Mouse (Mus musculus) liver, embryonic 14.5 days (tissue): Measurements from ENCODE around the gene Rbbp7. TPM values are rescaled to one million over a fixed set of nuclear protein-coding genes. Genes with fewer than 3 reads are reported as not detected.
A peak's percentile ranks its signal among the peaks of the same experiment; 100 is the strongest.
"Not testable (repeated sequence)": the region's sequence is repeated elsewhere in the genome, so short reads cannot be mapped to it uniquely, and the experiment has no call there.

ENCODE experiments used
- ATAC-seq: fragments of 200-750 bp; cut with Nextera tagmentation; 2 replicates; pipeline ENCODE4 v1.8.0; 2017; ENCODE audit warnings: moderate number of reproducible peaks, mild to moderate bottlenecking, moderate library complexity; ENCODE audit not compliant: insufficient read depth
- DNase-seq, 3 experiments: peaks; one replicate each; pipeline ENCODE4 v3.0.0-alpha.2; 2012 to 2013; ENCODE audit warnings: low read depth in 3 of 3, low spot score in 3 of 3
- H3K27ac ChIP-seq: fragments of 300-500 bp; sonication (generic); 2 replicates; pipeline ENCODE4 v1.5.1; 2014; ENCODE audit warnings: moderate library complexity, mild to moderate bottlenecking, control low read depth, inconsistent platforms
- H3K27me3 ChIP-seq: fragments of 300-500 bp; sonication (generic); 2 replicates; pipeline ENCODE4 v1.6.1; 2014; ENCODE audit warnings: mild to moderate bottlenecking, low read length, moderate library complexity; ENCODE audit not compliant: control insufficient read depth, insufficient read depth
- H3K36me3 ChIP-seq: fragments of 300-500 bp; sonication (generic); replicated peaks from 2 replicates; pipeline ENCODE4 v1.6.1; 2014; ENCODE audit warnings: low read depth; ENCODE audit not compliant: control insufficient read depth, insufficient read depth
- H3K4me1 ChIP-seq, 2 experiments: fragments of 200-500 bp in 1 of 2; fragments of 300-500 bp in 1 of 2; sonication (generic) in 1 of 2; replicated peaks; 2 replicates each; pipeline ENCODE4 v1.6.1; 2012 to 2014; ENCODE audit warnings: antibody characterized with exemption in 1 of 2, inconsistent platforms in 1 of 2, low read length in 1 of 2; ENCODE audit not compliant: control insufficient read depth in 2 of 2, insufficient read depth in 2 of 2
- H3K4me2 ChIP-seq: fragments of 300-500 bp; sonication (generic); 2 replicates; pipeline ENCODE4 v1.6.1; 2014; ENCODE audit warnings: low read depth, mild to moderate bottlenecking, control low read depth, moderate library complexity
- H3K4me3 ChIP-seq, 2 experiments: fragments of 200-500 bp in 1 of 2; fragments of 300-500 bp in 1 of 2; sonication (generic) in 1 of 2; 2 replicates each; pipeline ENCODE4 v1.5.1; 2012 to 2014; ENCODE audit warnings: low read depth in 2 of 2, low read length in 2 of 2, mild to moderate bottlenecking in 2 of 2, control low read depth in 1 of 2, inconsistent platforms in 1 of 2, moderate library complexity in 1 of 2; ENCODE audit not compliant: insufficient read depth in 1 of 2
- H3K9ac ChIP-seq: fragments of 300-500 bp; sonication (generic); replicated peaks from 2 replicates; pipeline ENCODE4 v1.6.1; 2014; ENCODE audit warnings: mild to moderate bottlenecking, control low read depth, moderate library complexity
- H3K9me3 ChIP-seq: fragments of 300-500 bp; sonication (generic); 2 replicates; pipeline ENCODE4 v1.6.1; 2016; ENCODE audit warnings: low read length, mixed read lengths; ENCODE audit not compliant: control insufficient read depth
- CTCF ChIP-seq: IDR thresholded peaks from 2 replicates; pipeline ENCODE4 v1.5.1; 2016; ENCODE audit warnings: antibody characterized with exemption, low read depth, control low read depth
- EP300 ChIP-seq: IDR thresholded peaks from 2 replicates; pipeline ENCODE4 v1.6.1; 2016; ENCODE audit warnings: antibody characterized with exemption, low read depth
- WGBS: fragments of 180-500 bp; shearing (Covaris S2); extraction: QIAGEN DNeasy Blood & Tissue Kit; methylation state at CpG from one replicate; pipeline ENCODE4 v1.1.7; 2014; ENCODE audit not compliant: insufficient replicate concordance; 5-methylcytosine and 5-hydroxymethylcytosine counted together
- polyA plus RNA-seq, 2 experiments: library from polyadenylated mRNA; depleted of rRNA in 1 of 2; stranded (reverse) in 1 of 2; unstranded in 1 of 2; fragments of >200 nt; fragmentation: Nextera tagmentation in 1 of 2; extraction: Ambion mirVana in 1 of 2; gene quantifications; 2 replicates each; pipeline versions ENCODE4 v1.2.1 to v1.2.3; 2012 to 2014

Gene Rbbp7
- polyA plus RNA-seq, 2 experiments: 111 to 192 TPM

DNA sequence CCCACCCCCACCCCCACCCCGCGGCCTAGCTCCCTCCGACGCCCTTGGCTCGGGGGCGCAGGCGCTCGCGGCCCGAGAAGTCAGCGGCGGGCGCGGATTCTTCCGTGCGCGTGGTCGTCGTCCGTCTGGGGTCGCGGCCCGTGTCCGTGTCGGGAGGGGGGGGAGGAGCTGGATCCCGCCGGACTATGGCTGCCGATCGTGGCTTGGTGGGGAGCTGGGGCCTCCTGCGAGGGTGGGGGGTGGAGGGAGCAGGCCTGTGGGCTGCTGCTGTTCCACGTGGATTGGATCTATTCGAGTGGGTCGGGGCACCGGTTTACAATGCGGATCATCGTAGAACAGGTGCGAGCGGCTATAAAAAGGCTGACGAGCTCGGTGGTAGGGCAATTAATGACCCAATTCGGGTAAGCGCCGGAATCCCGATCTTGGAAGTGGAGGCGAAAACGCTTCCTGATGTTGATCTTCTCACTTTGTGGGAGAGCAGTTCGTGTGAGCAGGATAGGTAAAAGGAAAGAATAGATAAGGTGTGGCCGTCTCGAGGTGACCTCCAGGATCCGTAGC is 835 bp downstream of the Rbbp7 start:
- TF ChIP-seq EP300 (no peak), CTCF (no peak)
- Histone ChIP-seq H3K9me3 (no peaks in the 10 kb centered on the region), H3K27ac (no peak overlapping the region), H3K27me3 (no peaks in the 10 kb centered on the region), H3K4me3 (peak overlapping the region; percentile 67 to 85), H3K4me2 (peak overlapping the region; percentile 71), H3K9ac (peak overlapping the region; percentile 87), H3K4me1 (peaks cover 4 to 9% of the 10 kb centered on the region in 2 experiments; a peak in 3 of 4 replicates), H3K36me3 (peaks cover 7% of the 10 kb centered on the region)
- no peak for ATAC-seq
- DNase-seq: no peak
- 19% methylated on average over 37 of the region's 50 CpGs for WGBS

DNA sequence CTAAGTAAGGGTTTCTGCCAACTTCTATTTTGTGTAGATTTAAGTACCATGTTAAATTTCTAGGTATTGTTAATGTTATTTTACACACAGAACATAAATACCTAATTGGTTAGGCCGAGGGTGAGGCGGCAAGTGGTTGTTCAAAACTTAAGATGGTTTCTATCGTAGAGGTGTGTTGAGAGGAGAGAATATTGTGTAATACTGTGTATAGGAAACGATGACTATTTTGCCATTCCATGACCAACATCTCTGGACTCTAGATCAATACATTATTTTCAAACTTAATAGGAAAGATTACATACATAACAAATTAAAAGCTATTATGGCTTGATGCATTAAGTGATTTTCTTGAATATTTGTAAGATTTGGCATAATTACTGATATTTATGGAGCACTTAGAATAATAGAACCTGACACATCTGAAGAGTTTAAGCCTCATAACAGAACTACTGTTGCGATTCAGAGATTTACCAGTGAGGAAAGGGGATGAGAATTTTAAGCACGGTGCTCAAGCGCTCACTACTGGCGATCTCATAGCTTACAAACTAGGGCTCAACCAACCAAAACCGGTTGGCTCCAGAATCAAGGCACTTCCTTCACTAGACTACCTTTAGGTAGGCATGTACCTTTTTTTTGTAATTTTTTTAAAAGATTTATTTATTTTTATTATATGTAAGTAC is 1.7 kb downstream of the Rbbp7 start:
- Histone ChIP-seq H3K27me3 (no peaks in the 10 kb centered on the region), H3K9ac (peak overlapping the region; percentile 87), H3K4me3 (peak overlapping the region; percentile 67 to 85), H3K27ac (no peak overlapping the region), H3K36me3 (peaks cover 7% of the 10 kb centered on the region), H3K9me3 (no peaks in the 10 kb centered on the region), H3K4me1 (peaks cover 4 to 9% of the 10 kb centered on the region in 2 experiments; a peak in 3 of 4 replicates), H3K4me2 (peak overlapping the region; percentile 71)
- 36% methylated on average over 9 of the region's 9 CpGs for WGBS
- DNase-seq: no peak
- TF ChIP-seq CTCF: no peak
- ATAC-seq: no peak

DNA sequence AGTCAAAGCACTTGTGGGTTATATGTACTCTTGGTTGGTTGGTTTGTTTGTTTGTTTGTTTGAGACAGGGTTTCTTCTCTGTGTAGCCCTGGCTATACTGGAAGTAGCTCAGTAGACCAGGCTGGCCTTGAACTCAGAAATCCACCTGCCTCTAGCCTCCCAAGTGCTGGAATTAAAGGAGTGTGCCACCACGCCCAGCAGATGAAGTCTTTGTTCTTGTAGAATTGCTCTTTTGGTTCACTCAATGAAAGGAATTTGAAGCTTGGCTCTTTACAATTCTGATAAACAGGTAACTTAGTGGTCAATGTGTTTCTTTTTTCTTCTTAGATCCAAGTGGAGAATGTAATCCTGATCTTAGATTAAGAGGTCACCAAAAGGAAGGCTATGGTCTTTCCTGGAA is 10.5 kb downstream of the Rbbp7 start:
- Histone ChIP-seq H3K9me3 (no peaks in the 10 kb centered on the region), H3K36me3 (peaks cover 28% of the 10 kb centered on the region), H3K27me3 (no peaks in the 10 kb centered on the region), H3K4me3 (no peak overlapping the region), H3K27ac (no peak overlapping the region), H3K4me1 (no peaks in the 10 kb centered on the region), H3K4me2 (no peak overlapping the region), H3K9ac (no peak overlapping the region)
- ATAC-seq: no peak
- no peak for DNase-seq
- TF ChIP-seq EP300 (no peak), CTCF (no peak)
- WGBS: 56% methylated on average over 1 of the region's 1 CpGs

DNA sequence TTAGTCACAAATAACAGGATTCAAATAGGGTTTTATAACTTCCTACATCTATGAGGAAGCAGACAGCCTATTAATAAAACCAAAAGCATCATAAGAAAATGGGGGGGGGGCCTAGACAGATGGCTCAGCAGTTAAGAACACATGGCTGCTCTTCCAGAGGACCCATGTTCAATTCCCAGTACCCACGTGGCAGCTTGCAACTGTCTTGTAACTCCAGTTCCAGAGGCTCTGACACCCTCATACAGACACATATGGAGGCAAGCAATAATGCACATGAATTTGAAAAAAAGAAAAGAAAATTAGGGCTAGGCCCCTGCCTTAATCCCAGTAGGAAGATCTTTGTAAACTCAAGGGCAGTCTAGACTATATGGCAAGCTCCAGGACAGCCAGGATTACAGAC is 28.2 kb downstream of the Rbbp7 start:
- ATAC-seq (no peak), DNase-seq (no peak)
- H3K27me3 ChIP-seq: no peaks in the 10 kb centered on the region
- no peak overlapping the region for H3K27ac ChIP-seq
- peaks cover 2% of the 10 kb centered on the region for H3K36me3 ChIP-seq
- no peak overlapping the region for H3K4me2 ChIP-seq
- H3K9ac ChIP-seq: no peak overlapping the region
- H3K4me3 ChIP-seq: no peak overlapping the region
- no peaks in the 10 kb centered on the region for H3K4me1 ChIP-seq
- WGBS: 50% methylated on average over 1 of the region's 1 CpGs
- no peak for TF ChIP-seq EP300
- TF ChIP-seq CTCF: no peak
- H3K9me3 ChIP-seq: no peaks in the 10 kb centered on the region

DNA sequence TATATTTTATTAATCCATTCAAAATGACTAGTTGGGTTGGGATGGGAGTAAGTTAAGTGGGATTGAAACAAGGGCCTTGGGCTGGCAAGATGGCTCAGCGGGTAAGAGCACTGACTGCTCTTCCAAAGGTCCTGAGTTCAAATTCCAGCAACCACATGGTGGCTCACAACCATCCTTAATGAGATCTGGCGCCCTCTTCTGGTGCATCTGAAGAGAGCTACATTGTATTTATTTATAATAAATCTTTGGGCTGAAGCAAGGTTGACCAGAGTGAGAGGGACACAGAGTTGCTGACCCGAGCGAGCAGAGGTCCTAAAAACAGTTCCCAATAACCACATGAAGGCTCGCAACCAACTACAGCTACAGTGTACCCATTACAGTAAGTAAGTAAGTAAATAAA is 31.2 kb downstream of the Rbbp7 start:
- 71% methylated on average over 5 of the region's 5 CpGs for WGBS
- H3K27ac ChIP-seq, H3K27me3 ChIP-seq, H3K9me3 ChIP-seq, H3K9ac ChIP-seq, DNase-seq, ATAC-seq, H3K4me3 ChIP-seq, H3K36me3 ChIP-seq, H3K4me1 ChIP-seq, H3K4me2 ChIP-seq: not testable (repeated sequence)
- TF ChIP-seq CTCF: peak; percentile 43
